In the genomic region with DNA sequence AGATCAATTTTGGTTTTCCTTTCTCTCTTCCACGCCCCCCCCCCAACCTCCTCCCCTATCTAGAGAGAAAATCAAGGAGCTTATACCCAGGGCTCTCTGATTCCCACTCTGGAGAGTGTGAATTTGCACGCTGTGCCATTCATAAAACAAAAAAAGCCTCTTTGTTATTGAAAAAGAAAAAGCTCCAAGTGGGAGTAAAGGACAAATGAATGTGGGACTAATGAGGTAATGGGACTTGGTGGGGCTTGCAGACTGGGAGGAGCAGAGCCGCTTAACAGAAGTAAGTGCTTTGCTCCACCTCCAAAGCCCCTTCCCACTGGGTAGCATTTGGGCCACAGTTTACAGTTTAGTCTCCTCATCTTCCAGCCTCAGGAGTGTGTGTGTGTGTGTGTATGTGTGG, we compare ENCODE assay signal across 16 mouse cellular contexts. TPM values are rescaled to one million over a fixed set of nuclear protein-coding genes. Genes with fewer than 3 reads are reported as not detected.
DNase-seq lines count a peak whose midpoint lies in the region; ATAC-seq and TF ChIP-seq lines count a peak whose summit lies in the region.
"Had no signal": no experiment of that assay in that cellular context is flagged by ENCODE, and none has a peak within 500 bp of the region (broad histone marks: within the 10 kb centered on the region; RNA-seq: fewer than 3 reads in every experiment).

No protein-coding gene starts in this region.

- no peak overlapping the region for H3K27ac ChIP-seq in midbrain, embryonic 13.5 days
- H3K27ac ChIP-seq in midbrain, embryonic 10.5 days (replicated peaks) = no peak overlapping the region
- no peak overlapping the region for H3K27ac ChIP-seq in ES-E14 (ENCODE audit: insufficient read depth, low read depth, low read length, poor library complexity, severe bottlenecking)
- peak overlapping the region; percentile 63 for H3K27ac ChIP-seq in forebrain, embryonic 15.5 days (replicated peaks)
- H3K27ac ChIP-seq: neural tube, embryonic 13.5 days had no signal

- H3K4me3 ChIP-seq in midbrain, embryonic 13.5 days (replicated peaks) = no peak overlapping the region
- no peak overlapping the region for H3K4me3 ChIP-seq in midbrain, embryonic 10.5 days
- H3K4me3 ChIP-seq in ES-E14 (ENCODE audit: insufficient read depth in 1 of 2, low read depth in 1 of 2, low read length in 2 of 2, poor library complexity in 1 of 2, severe bottlenecking in 1 of 2) = no peak overlapping the region
- no peak overlapping the region for H3K4me3 ChIP-seq in forebrain, embryonic 15.5 days
- H3K4me3 ChIP-seq: neural tube, embryonic 13.5 days had no signal

- peaks cover 51% of the 10 kb centered on the region for H3K4me1 ChIP-seq in midbrain, embryonic 13.5 days (replicated peaks)
- H3K4me1 ChIP-seq in midbrain, embryonic 10.5 days = peaks cover 49% of the 10 kb centered on the region
- H3K4me1 ChIP-seq in ES-E14 (ENCODE audit: control insufficient read depth in 2 of 2, insufficient read depth in 2 of 2, low read length in 2 of 2, poor library complexity in 1 of 2) = peaks cover 0 to 3% of the 10 kb centered on the region in 2 experiments; a peak in 1 of 4 replicates
- H3K4me1 ChIP-seq in forebrain, embryonic 15.5 days = peaks cover 37% of the 10 kb centered on the region

- no peak for DNase-seq in midbrain, embryonic 10.5 days (ENCODE audit: low spot score)
- peak; percentile 19 for DNase-seq in ES-E14 (ENCODE audit: low read depth, low spot score)
- peak; percentile 53 for DNase-seq in ZHBTc4 (ENCODE audit: low read depth, low spot score)
- DNase-seq in left cerebral cortex, postnatal 36 days (ENCODE audit: low spot score in 2 of 2) = no peak
- DNase-seq: gastrocnemius, postnatal 10 days; kidney, adult 8-10 months; liver; lung, adult 2 months; lung, postnatal 36 days; thymus, postnatal 36 days had no signal

- H3K9ac ChIP-seq in midbrain, embryonic 13.5 days (replicated peaks) = 0 out of 2 replicates have a peak overlapping the region, but pooled peaks have one; percentile 33
- no peak overlapping the region for H3K9ac ChIP-seq in ES-E14 (ENCODE audit: insufficient read depth, low read depth, low read length, poor library complexity, severe bottlenecking)
- no peak overlapping the region for H3K9ac ChIP-seq in forebrain, embryonic 15.5 days (replicated peaks)
- H3K9ac ChIP-seq: neural tube, embryonic 13.5 days had no signal

- in situ Hi-C loops in ES-E14 (cut with MboI; ENCODE audit: low sequenced_read_pairs in 2 of 2, unreplicated experiment in 2 of 2) = no loop called here

- no peak overlapping the region for H3K4me2 ChIP-seq in midbrain, embryonic 13.5 days (replicated peaks)
- H3K4me2 ChIP-seq in forebrain, embryonic 15.5 days (replicated peaks) = no peak overlapping the region; the same call in 1 of the 2 replicates
- H3K4me2 ChIP-seq: neural tube, embryonic 13.5 days had no signal

- 4% methylated on average over 3 of the region's 3 CpGs for WGBS in midbrain, embryonic 13.5 days
- 20% methylated on average over 3 of the region's 3 CpGs for WGBS in midbrain, embryonic 10.5 days
- 0% methylated on average over 3 of the region's 3 CpGs for WGBS in forebrain, embryonic 15.5 days

- intact Hi-C loops in left cerebral cortex, postnatal 36 days (cut with DNase I) = no loop called here

- H3K9me3 ChIP-seq in midbrain, embryonic 13.5 days = no peaks in the 10 kb centered on the region
- no peaks in the 10 kb centered on the region for H3K9me3 ChIP-seq in midbrain, embryonic 10.5 days (replicated peaks)
- H3K9me3 ChIP-seq in ES-E14 (ENCODE audit: control insufficient read depth, insufficient read depth, low read depth, low read length) = no peaks in the 10 kb centered on the region
- H3K9me3 ChIP-seq in forebrain, embryonic 15.5 days = no peaks in the 10 kb centered on the region
- H3K9me3 ChIP-seq: neural tube, embryonic 13.5 days had no signal

- peaks cover 41% of the 10 kb centered on the region for H3K27me3 ChIP-seq in midbrain, embryonic 13.5 days
- H3K27me3 ChIP-seq in midbrain, embryonic 10.5 days (ENCODE audit: low read depth, poor library complexity, severe bottlenecking) = peaks cover 81% of the 10 kb centered on the region
- H3K27me3 ChIP-seq in forebrain, embryonic 15.5 days = no peaks in the 10 kb centered on the region
- H3K27me3 ChIP-seq: neural tube, embryonic 13.5 days had no signal

- no peaks in the 10 kb centered on the region for H3K36me3 ChIP-seq in midbrain, embryonic 13.5 days
- H3K36me3 ChIP-seq in midbrain, embryonic 10.5 days = no peaks in the 10 kb centered on the region
- H3K36me3 ChIP-seq in ES-E14 (ENCODE audit: control insufficient read depth, insufficient read depth, low read length, poor library complexity, severe bottlenecking) = no peaks in the 10 kb centered on the region
- H3K36me3 ChIP-seq in forebrain, embryonic 15.5 days = no peaks in the 10 kb centered on the region
- H3K36me3 ChIP-seq: neural tube, embryonic 13.5 days had no signal

- peak; percentile 55 for ATAC-seq in midbrain, embryonic 13.5 days
- ATAC-seq in forebrain, embryonic 15.5 days (replicated peaks) = peak; percentile 57
- ATAC-seq in activated CD4-positive, CD25-positive, alpha-beta regulatory T cell, adult 4 months = no peak
- ATAC-seq: inflammation-experienced regulatory T-cells, adult 6 months had no signal

TF ChIP-seq in ES-E14, 5 proteins besides CTCF, POLR2A, EP300 and RAD21:
- TF ChIP-seq HCFC1 (IDR thresholded peaks at IDR 0.05; ENCODE audit: borderline replicate concordance, insufficient read depth, low read length) (no peak), CHD2 (IDR thresholded peaks at IDR 0.05; ENCODE audit: low read depth, low read length) (no peak), ZC3H11A (IDR thresholded peaks at IDR 0.05; ENCODE audit: borderline replicate concordance, low read depth, low read length) (no peak), ZNF384 (IDR thresholded peaks at IDR 0.05; ENCODE audit: low read depth, low read length) (no peak), MAFK (IDR thresholded peaks at IDR 0.05; ENCODE audit: insufficient read depth, low read depth, low read length) (no peak)

RNA-seq across cellular contexts. Expression of a gene that starts 30.8 kb away (rescaled TPM):
- 1.2 and 1.3 TPM in 2 replicates for polyA plus RNA-seq in midbrain, embryonic 13.5 days (2015; fragmentation: Nextera tagmentation; extraction: Ambion mirVana)
- polyA plus RNA-seq in midbrain, embryonic 10.5 days (2016; fragmentation: Nextera tagmentation; extraction: Ambion mirVana) = 0.10 and 0.24 TPM in 2 replicates
- 0.09 TPM in 1 of 2 replicates, not detected in the other for total RNA-seq in ES-E14 (2012; rRNA removed)
- polyA plus RNA-seq in forebrain, embryonic 15.5 days (2015; fragmentation: Nextera tagmentation; extraction: Ambion mirVana) = 6.6 and 8.0 TPM in 2 replicates
- polyA plus RNA-seq in activated CD4-positive, CD25-positive, alpha-beta regulatory T cell, adult 4 months (2017; shearing (Covaris generic)) = not detected
- 1 to 10 TPM; 6.9 to 7.4 TPM for total RNA-seq in left cerebral cortex, postnatal 36 days (2021)
- total RNA-seq: heart, adult 8-10 months had no signal
- polyA plus RNA-seq: inflammation-experienced regulatory T-cells, adult 6 months; lung, adult 2 months had no signal

RNA-seq across cellular contexts. Expression of a gene that starts 50.5 kb away (rescaled TPM):
- polyA plus RNA-seq in midbrain, embryonic 13.5 days (2015; fragmentation: Nextera tagmentation; extraction: Ambion mirVana) = 49.2 and 51.9 TPM in 2 replicates
- 39.7 and 41.2 TPM in 2 replicates for polyA plus RNA-seq in midbrain, embryonic 10.5 days (2016; fragmentation: Nextera tagmentation; extraction: Ambion mirVana)
- 27.2 and 30.9 TPM in 2 replicates for total RNA-seq in ES-E14 (2012; rRNA removed)
- polyA plus RNA-seq in forebrain, embryonic 15.5 days (2015; fragmentation: Nextera tagmentation; extraction: Ambion mirVana) = 51.8 and 52.5 TPM in 2 replicates
- polyA plus RNA-seq in activated CD4-positive, CD25-positive, alpha-beta regulatory T cell, adult 4 months (2017; shearing (Covaris generic)) = 10 to 100 TPM; 21.4 to 22.2 TPM
- 10 to 100 TPM; 15.3 to 17.7 TPM for total RNA-seq in left cerebral cortex, postnatal 36 days (2021)

RNA-seq across cellular contexts. Expression of a gene that starts 58.5 kb away (rescaled TPM):
- polyA plus RNA-seq in midbrain, embryonic 13.5 days (2015; fragmentation: Nextera tagmentation; extraction: Ambion mirVana) = 89.5 and 95.8 TPM in 2 replicates
- 104 and 107 TPM in 2 replicates for polyA plus RNA-seq in midbrain, embryonic 10.5 days (2016; fragmentation: Nextera tagmentation; extraction: Ambion mirVana)
- total RNA-seq in ES-E14 (2012; rRNA removed) = 31.5 and 39.2 TPM in 2 replicates
- polyA plus RNA-seq in forebrain, embryonic 15.5 days (2015; fragmentation: Nextera tagmentation; extraction: Ambion mirVana) = 83.7 and 89.1 TPM in 2 replicates
- 10 to 100 TPM; 17.2 to 24.0 TPM for polyA plus RNA-seq in activated CD4-positive, CD25-positive, alpha-beta regulatory T cell, adult 4 months (2017; shearing (Covaris generic))
- 10 to 100 TPM; 36.7 to 38.0 TPM for total RNA-seq in left cerebral cortex, postnatal 36 days (2021)

Comparison
In these comparisons a context has a peak if more than half of its experiments do, and no peak if none do; other contexts are left out.
1. DNase-seq: peak in ES-E14 (single experiment) and ZHBTc4 (single experiment); none in midbrain, embryonic 10.5 days (single experiment) and left cerebral cortex, postnatal 36 days (0 of 2).